Mouse (Mus musculus) olfactory bulb, adult 2 months (tissue): ENCODE data around the gene Ano9. TPM values are rescaled to one million over a fixed set of nuclear protein-coding genes. Genes with fewer than 3 reads are reported as not detected.

Experiments used
- H3K27ac ChIP-seq: fragments of 200-500 bp; 2 replicates; pipeline ENCODE4 v1.5.1; 2012; ENCODE audit warnings: low read depth, low read length; ENCODE audit not compliant: insufficient read depth
- H3K4me1 ChIP-seq: fragments of 200-500 bp; 2 replicates; pipeline ENCODE4 v1.6.1; 2012; ENCODE audit warnings: low read length; ENCODE audit not compliant: control insufficient read depth, insufficient read depth
- H3K4me3 ChIP-seq: fragments of 200-500 bp; 2 replicates; pipeline ENCODE4 v1.5.1; 2012; ENCODE audit warnings: mild to moderate bottlenecking, low read depth, low read length, moderate library complexity; ENCODE audit not compliant: insufficient read depth
- CTCF ChIP-seq: fragments of 200-500 bp; IDR thresholded peaks from 2 replicates; pipeline ENCODE4 v1.5.1; 2012; ENCODE audit warnings: low read depth, mild to moderate bottlenecking, low read length, moderate library complexity; ENCODE audit not compliant: insufficient read depth
- POLR2A ChIP-seq: fragments of 200-500 bp; IDR thresholded peaks from 2 replicates; pipeline ENCODE4 v1.6.1; 2012; ENCODE audit warnings: mild to moderate bottlenecking, low read depth, low read length, moderate library complexity; ENCODE audit not compliant: insufficient read depth
- WGBS: fragments of 180-500 bp; shearing (Covaris S2); methylation state at CpG from one replicate; pipeline ENCODE4 v1.1.7; 2018; 5-methylcytosine and 5-hydroxymethylcytosine counted together
- polyA plus RNA-seq: library from polyadenylated mRNA; stranded (reverse); fragments of >200 nt; gene quantifications from 2 replicates; pipeline ENCODE4 v1.2.4, GENCODE M21; 2012; ENCODE audit warnings: low replicate concordance; ENCODE audit not compliant: missing spikeins, insufficient read depth, insufficient read length

Ano9 gene
- polyA plus RNA-seq, 1 experiment: not detected

DNA sequence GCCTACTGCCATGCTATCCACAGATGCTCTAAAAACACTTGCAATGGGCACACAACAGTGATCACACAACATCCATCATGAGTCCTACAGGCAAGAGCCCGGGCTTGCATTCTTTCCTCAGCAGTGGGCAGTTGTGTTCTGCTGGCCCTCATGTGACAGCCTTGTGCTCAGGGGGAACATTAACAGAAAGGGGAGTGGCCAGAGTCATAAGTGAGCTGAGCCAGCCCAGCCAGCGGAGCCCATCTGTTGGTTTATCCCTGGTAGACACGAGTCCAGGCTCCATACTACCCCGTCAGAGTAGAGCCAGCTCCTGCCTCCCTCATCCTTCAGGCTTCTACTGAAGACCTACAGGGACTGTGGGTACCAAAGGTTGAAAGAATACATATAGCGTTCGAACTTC, 23.7 kb downstream of the Ano9 start:
- H3K4me3 ChIP-seq: no peak overlapping the region
- 97% methylated on average over 6 of the region's 6 CpGs for WGBS
- H3K27ac ChIP-seq: no peak overlapping the region
- TF ChIP-seq CTCF (no peak), POLR2A (no peak)
- H3K4me1 ChIP-seq: peaks cover 5% of the 10 kb centered on the region; the same call in 1 of the 2 replicates

DNA sequence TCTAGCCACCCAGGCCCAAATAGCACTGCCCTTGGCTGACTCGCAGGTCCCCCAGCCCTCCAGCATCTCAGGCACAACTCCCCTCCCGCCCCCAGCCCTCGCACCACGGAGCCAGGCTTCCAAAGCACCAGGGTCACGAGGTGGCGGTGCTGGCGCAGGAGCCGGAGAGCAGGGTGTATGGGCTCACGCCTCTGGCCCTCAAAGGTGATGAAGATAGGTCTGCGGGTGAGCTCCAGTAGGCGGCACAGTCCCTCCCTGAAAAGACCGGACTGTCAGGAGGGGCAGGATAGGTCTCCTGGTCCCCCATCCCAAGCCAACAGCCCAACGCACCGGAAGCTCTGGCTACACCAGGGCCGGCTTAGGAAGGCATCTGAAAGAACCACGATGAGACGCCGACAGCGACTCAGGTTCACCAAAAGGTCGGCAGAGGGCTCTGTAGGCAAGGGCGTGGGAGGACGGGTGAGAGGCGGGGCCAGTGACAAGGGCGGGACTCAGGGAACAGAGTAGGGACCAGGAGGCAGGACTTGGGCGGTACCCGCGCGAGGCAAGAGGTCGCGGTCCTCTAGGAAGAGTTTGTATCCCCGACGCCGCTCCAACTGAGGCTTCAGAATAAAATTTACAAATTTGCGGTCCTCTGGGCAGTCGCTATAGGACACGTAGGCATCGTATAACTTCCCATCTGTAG, 25.4 kb downstream of the Ano9 start:
- TF ChIP-seq POLR2A (no peak), CTCF (no peak)
- Histone ChIP-seq H3K4me3 (no peak overlapping the region), H3K27ac (no peak overlapping the region), H3K4me1 (peaks cover 5% of the 10 kb centered on the region; the same call in 1 of the 2 replicates)
- 15% methylated on average over 37 of the region's 37 CpGs for WGBS

DNA sequence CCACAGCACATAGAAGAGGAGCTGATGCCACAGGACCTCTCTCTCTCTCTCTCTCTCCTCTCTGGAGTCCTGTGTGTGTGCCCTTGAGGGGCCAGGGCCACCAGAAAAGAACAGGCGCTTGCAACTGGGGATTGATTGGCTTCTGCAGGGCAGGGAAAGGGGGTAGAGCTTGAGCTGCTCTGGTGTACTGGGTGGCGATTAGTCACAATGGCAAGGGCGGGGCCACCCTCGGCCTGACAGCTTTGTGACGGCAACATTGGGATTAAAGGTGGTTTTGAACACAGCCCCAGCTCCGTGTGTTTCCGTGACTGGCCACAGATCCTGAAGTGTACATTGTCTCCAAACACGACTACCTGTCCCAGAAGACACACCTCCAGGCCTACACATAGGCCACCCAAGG, 27.4 kb downstream of the Ano9 start:
- no peak overlapping the region for H3K4me3 ChIP-seq
- 54% methylated on average over 8 of the region's 8 CpGs for WGBS
- no peak overlapping the region for H3K27ac ChIP-seq
- TF ChIP-seq POLR2A: no peak
- TF ChIP-seq CTCF: no peak
- peaks cover 5% of the 10 kb centered on the region; the same call in 1 of the 2 replicates for H3K4me1 ChIP-seq

DNA sequence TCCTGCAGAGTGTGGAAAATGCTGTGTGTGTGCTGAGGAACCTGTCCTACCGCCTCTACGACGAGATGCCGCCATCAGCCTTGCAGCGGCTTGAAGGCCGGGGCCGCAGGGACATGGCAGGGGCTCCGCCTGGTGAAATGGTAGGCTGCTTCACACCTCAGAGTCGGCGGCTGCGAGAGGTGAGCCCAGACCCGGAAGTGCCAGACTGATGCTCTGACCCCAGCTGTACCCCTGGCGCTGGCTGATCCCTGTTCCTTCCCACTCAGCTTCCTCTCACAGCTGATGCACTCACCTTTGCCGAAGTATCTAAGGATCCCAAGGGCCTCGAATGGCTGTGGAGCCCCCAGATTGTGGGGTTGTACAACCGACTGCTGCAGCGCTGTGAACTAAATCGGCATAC, 29.1 kb downstream of the Ano9 start:
- no peak overlapping the region for H3K27ac ChIP-seq
- 38% methylated on average over 18 of the region's 18 CpGs for WGBS
- TF ChIP-seq POLR2A (no peak), CTCF (no peak)
- H3K4me3 ChIP-seq: no peak overlapping the region
- peaks cover 5% of the 10 kb centered on the region; the same call in 1 of the 2 replicates for H3K4me1 ChIP-seq

DNA sequence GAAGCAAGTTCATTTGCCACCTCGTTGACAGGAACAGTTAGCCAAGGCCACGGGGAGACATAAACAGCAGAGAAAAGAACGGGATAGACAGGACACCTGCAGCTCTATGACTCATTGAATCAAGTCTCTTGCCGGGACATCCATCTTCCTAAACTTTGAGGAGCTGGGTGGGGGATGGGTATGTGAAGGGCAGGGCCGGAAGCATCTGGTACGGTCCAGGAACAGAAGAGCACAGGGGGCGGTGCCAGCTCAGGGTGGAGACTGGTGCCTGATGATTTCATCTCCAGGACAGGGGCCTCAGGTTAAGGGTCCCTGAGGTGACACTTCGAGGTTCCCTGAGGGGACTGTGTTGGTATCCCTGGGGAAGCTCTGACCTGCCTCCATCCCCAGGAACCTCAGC, 29.7 kb downstream of the Ano9 start:
- Histone ChIP-seq H3K4me1 (peaks cover 5% of the 10 kb centered on the region; the same call in 1 of the 2 replicates), H3K27ac (no peak overlapping the region), H3K4me3 (no peak overlapping the region)
- WGBS: 57% methylated on average over 8 of the region's 8 CpGs
- TF ChIP-seq CTCF (no peak), POLR2A (no peak)

DNA sequence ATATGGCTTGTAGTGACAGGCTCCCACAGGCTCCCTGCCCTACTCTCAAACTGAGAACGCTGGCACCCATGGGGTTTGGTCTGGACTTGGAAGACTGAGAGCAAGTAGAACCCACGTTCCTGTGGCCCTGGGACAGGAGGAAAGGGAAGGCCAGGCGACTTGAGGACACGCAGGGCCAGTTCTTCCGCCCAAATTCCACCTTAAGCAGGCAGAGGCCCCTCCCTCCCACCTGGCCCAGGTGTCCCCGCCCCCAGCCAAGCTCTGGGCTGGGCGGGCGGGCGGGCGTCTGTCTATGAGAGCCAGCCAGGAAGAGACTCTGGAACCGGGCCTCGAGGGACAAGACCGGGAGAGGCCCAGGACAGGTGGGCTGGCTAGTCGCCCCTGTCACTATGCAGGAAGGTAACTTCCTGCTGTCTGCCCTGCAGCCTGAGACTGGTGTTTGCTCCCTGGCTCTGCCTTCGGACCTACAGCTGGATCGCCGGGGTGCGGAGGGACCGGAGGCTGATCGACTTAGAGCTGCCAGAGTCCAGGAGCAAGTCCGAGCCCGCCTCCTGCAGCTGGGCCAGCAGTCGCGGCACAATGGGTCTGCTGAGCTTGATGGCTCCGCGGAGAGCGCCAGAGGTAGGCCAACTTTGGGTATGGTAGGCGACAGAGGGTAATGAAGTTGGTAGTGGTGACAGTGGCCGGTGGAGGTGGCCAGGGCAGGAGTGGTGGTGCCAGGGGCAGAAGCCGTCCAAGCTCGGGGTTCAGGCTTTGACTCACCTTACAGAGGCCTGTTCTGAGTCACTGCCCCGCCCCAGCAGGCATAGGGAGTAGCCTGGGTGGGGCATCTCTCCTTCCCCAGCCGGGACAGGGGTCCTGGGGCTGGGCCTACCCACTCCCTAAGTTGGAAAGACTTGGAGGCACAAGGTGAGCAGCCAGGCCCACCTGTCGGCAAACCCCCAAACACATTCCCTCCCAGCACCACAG, 37.8 kb downstream of the Ano9 start:
- WGBS: 46% methylated on average over 34 of the region's 34 CpGs
- TF ChIP-seq POLR2A (no peak), CTCF (no peak)
- Histone ChIP-seq H3K4me3 (no peak overlapping the region), H3K4me1 (0 out of 2 replicates have a peak, but pooled peaks cover 3% of the 10 kb centered on the region), H3K27ac (no peak overlapping the region)

DNA sequence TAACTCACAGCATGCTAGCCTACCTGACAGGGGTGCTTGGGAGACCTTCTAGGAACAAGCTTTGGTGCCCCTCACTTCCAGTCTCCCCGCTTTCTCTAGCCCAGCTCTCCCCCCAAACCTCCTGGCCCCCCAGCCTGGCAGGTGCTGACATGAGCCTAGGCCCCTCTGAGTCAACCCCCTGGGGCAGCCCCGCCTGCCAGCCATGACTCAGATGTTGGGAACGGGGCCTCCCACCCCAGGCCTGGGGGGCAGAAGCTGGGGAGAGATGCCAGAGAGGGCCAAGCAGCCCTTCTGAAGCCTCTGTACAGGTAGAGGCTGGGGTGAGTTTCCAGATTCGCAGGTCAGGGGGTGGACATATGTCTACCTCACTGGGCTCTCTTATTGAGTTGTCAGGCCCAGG, 38.7 kb downstream of the Ano9 start:
- H3K4me1 ChIP-seq: 0 out of 2 replicates have a peak, but pooled peaks cover 3% of the 10 kb centered on the region
- H3K4me3 ChIP-seq: no peak overlapping the region
- no peak overlapping the region for H3K27ac ChIP-seq
- WGBS: 76% methylated on average over 4 of the region's 4 CpGs
- TF ChIP-seq CTCF (no peak), POLR2A (no peak)

DNA sequence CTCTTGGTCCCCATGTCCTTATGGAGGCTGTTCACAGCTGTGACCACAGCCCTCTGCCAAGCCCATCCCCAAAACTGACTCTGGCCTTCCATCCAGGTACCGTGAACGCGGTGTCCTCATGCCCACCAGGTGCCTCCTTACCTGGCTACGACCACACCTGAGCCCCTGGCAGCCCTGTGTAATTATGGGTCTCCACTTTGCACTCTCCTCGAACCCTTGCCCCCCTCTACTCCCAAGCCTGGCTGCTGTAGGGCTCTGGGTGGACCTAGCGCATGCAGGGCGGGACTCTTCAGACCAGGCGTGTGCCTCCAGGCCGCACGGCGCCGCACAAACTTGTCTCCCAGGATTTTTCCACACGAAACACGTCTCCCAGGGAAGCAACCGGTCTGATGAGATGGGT, 39.8 kb downstream of the Ano9 start, which contains the start of gene Pkp3:
Gene Pkp3, plus strand, starts transcription at position 378 of the 400 bp plus-strand sequence.
- Histone ChIP-seq H3K4me1 (0 out of 2 replicates have a peak, but pooled peaks cover 3% of the 10 kb centered on the region), H3K27ac (no peak within 1 kb of the TSS), H3K4me3 (no peak within 1 kb of the TSS)
- 92% methylated on average over 15 of the region's 15 CpGs for WGBS
- TF ChIP-seq POLR2A: no peak
- TF ChIP-seq CTCF: no peak

DNA sequence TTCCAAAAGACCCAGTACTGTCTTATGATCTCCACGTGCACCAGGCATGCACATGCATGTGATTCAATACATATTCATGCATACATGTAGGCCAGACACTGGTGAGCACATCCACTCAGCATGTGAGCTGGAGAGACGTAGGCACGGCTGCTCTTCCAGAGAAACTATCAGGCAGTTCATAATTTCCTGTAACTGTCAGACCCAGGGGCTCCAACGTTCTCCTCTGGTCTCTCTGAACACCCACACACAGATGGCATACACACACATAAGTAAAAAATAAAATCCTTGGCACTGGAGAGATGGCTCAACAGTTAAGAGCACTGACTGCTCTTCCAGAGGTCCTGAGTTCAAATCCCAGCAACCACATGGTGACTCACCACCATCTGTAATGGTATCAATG, 43.8 kb downstream of the Ano9 start:
- 74% methylated on average over 4 of the region's 4 CpGs for WGBS
- Histone ChIP-seq H3K4me1 (peaks cover 15% of the 10 kb centered on the region), H3K4me3 (no peak overlapping the region), H3K27ac (no peak overlapping the region)
- TF ChIP-seq POLR2A (no peak), CTCF (no peak)
